Mouse (Mus musculus): ENCODE data around the gene Hes2. TPM values are rescaled to one million over a fixed set of nuclear protein-coding genes. Genes with fewer than 3 reads are reported as not detected.
A peak's percentile ranks its signal among the peaks of the same experiment; 100 is the strongest.

Gene Hes2
- polyA plus RNA-seq, 1 experiment from 2014 or later = not detected

- Histone ChIP-seq H3K4me1 (replicated peaks; ENCODE audit: control insufficient read depth, insufficient read depth, low read length) (peaks cover 12% of the 10 kb centered on the region; the same call in 1 of the 2 replicates), H3K9me3 (ENCODE audit: control insufficient read depth, low read length) (no peaks in the 10 kb centered on the region), H3K27me3 (ENCODE audit: control insufficient read depth, insufficient read depth, low read length) (peaks cover 47% of the 10 kb centered on the region), H3K9ac (ENCODE audit: low read length) (no peak overlapping the region), H3K27ac (ENCODE audit: low read depth, low read length) (no peak overlapping the region), H3K4me3 (ENCODE audit: low read depth, low read length) (no peak overlapping the region), H3K36me3 (ENCODE audit: control insufficient read depth, insufficient read depth, low read length) (no peaks in the 10 kb centered on the region), H3K4me2 (ENCODE audit: low read depth, low read length, severe bottlenecking) (no peak overlapping the region)
- DNase-seq (ENCODE audit: low spot score) (no peak), ATAC-seq (replicated peaks; ENCODE audit: low FRiP score) (no peak)
- WGBS = 33% methylated on average over 6 of the region's 6 CpGs
These were observed 22.4 kb upstream of the Hes2 start for GRCm38 (mm10) chr4:152136112-152136875.

- no peak for ATAC-seq (replicated peaks; ENCODE audit: low FRiP score)
- H3K4me2 ChIP-seq (ENCODE audit: low read depth, low read length, severe bottlenecking) = no peak overlapping the region
- WGBS = 92% methylated on average over 2 of the region's 2 CpGs
- H3K36me3 ChIP-seq (ENCODE audit: control insufficient read depth, insufficient read depth, low read length) = no peaks in the 10 kb centered on the region
- H3K4me1 ChIP-seq (replicated peaks; ENCODE audit: control insufficient read depth, insufficient read depth, low read length) = peaks cover 10% of the 10 kb centered on the region; the same call in 1 of the 2 replicates
- no peak overlapping the region for H3K9ac ChIP-seq (ENCODE audit: low read length)
- no peak overlapping the region for H3K4me3 ChIP-seq (ENCODE audit: low read depth, low read length)
- no peaks in the 10 kb centered on the region for H3K9me3 ChIP-seq (ENCODE audit: control insufficient read depth, low read length)
- H3K27me3 ChIP-seq (ENCODE audit: control insufficient read depth, insufficient read depth, low read length) = peaks cover 45% of the 10 kb centered on the region
- no peak overlapping the region for H3K27ac ChIP-seq (ENCODE audit: low read depth, low read length)
- no peak for DNase-seq (ENCODE audit: low spot score)
These were observed 21.8 kb upstream of the Hes2 start for GRCm38 (mm10) chr4:152136876-152137250.

- DNase-seq (ENCODE audit: low spot score) = peak; percentile 93
- peak overlapping the region; percentile 38; the same call in 1 of the 2 replicates for H3K4me2 ChIP-seq (ENCODE audit: low read depth, low read length, severe bottlenecking)
- H3K4me1 ChIP-seq (replicated peaks; ENCODE audit: control insufficient read depth, insufficient read depth, low read length) = peaks cover 3% of the 10 kb centered on the region; the same call in 1 of the 2 replicates
- no peak overlapping the region for H3K9ac ChIP-seq (ENCODE audit: low read length)
- no peak overlapping the region for H3K27ac ChIP-seq (ENCODE audit: low read depth, low read length)
- 3% methylated on average over 51 of the region's 51 CpGs for WGBS
- peak; percentile 74 for ATAC-seq (replicated peaks; ENCODE audit: low FRiP score)
- no peaks in the 10 kb centered on the region; the same call in 1 of the 2 replicates for H3K9me3 ChIP-seq (ENCODE audit: control insufficient read depth, low read length)
- peaks cover 27% of the 10 kb centered on the region for H3K27me3 ChIP-seq (ENCODE audit: control insufficient read depth, insufficient read depth, low read length)
- no peaks in the 10 kb centered on the region for H3K36me3 ChIP-seq (ENCODE audit: control insufficient read depth, insufficient read depth, low read length)
- H3K4me3 ChIP-seq (ENCODE audit: low read depth, low read length) = peak overlapping the region; percentile 27
These were observed 20.0 kb upstream of the Hes2 start for GRCm38 (mm10) chr4:152138497-152139260.

- H3K4me2 ChIP-seq (ENCODE audit: low read depth, low read length, severe bottlenecking) = no peak overlapping the region
- peaks cover 3% of the 10 kb centered on the region; the same call in 1 of the 2 replicates for H3K4me1 ChIP-seq (replicated peaks; ENCODE audit: control insufficient read depth, insufficient read depth, low read length)
- no peak overlapping the region for H3K4me3 ChIP-seq (ENCODE audit: low read depth, low read length)
- no peak for ATAC-seq (replicated peaks; ENCODE audit: low FRiP score)
- H3K9me3 ChIP-seq (ENCODE audit: control insufficient read depth, low read length) = no peaks in the 10 kb centered on the region; the same call in 1 of the 2 replicates
- H3K36me3 ChIP-seq (ENCODE audit: control insufficient read depth, insufficient read depth, low read length) = no peaks in the 10 kb centered on the region
- no peak overlapping the region for H3K27ac ChIP-seq (ENCODE audit: low read depth, low read length)
- 33% methylated on average over 6 of the region's 6 CpGs for WGBS
- H3K27me3 ChIP-seq (ENCODE audit: control insufficient read depth, insufficient read depth, low read length) = peaks cover 16% of the 10 kb centered on the region
- peak; percentile 77 for DNase-seq (ENCODE audit: low spot score)
- no peak overlapping the region for H3K9ac ChIP-seq (ENCODE audit: low read length)
These were observed 18.2 kb upstream of the Hes2 start for GRCm38 (mm10) chr4:152140441-152140840.

GRCm38 (mm10) chr4:152141521-152142135, 17.0 kb upstream of the Hes2 start:
- no peak for DNase-seq (ENCODE audit: low spot score)
- 85% methylated on average over 8 of the region's 8 CpGs for WGBS
- ATAC-seq (replicated peaks; ENCODE audit: low FRiP score) = no peak

GRCm38 (mm10) chr4:152143632-152144031, 15.0 kb upstream of the Hes2 start:
- Histone ChIP-seq H3K4me3 (ENCODE audit: low read depth, low read length) (no peak overlapping the region), H3K9ac (ENCODE audit: low read length) (no peak overlapping the region), H3K4me2 (ENCODE audit: low read depth, low read length, severe bottlenecking) (no peak overlapping the region), H3K27ac (ENCODE audit: low read depth, low read length) (no peak overlapping the region), H3K36me3 (ENCODE audit: control insufficient read depth, insufficient read depth, low read length) (no peaks in the 10 kb centered on the region), H3K27me3 (ENCODE audit: control insufficient read depth, insufficient read depth, low read length) (peaks cover 10% of the 10 kb centered on the region), H3K9me3 (ENCODE audit: control insufficient read depth, low read length) (no peaks in the 10 kb centered on the region; the same call in 1 of the 2 replicates), H3K4me1 (replicated peaks; ENCODE audit: control insufficient read depth, insufficient read depth, low read length) (no peaks in the 10 kb centered on the region)
- DNase-seq (ENCODE audit: low spot score) (no peak), ATAC-seq (replicated peaks; ENCODE audit: low FRiP score) (no peak)
- WGBS = 46% methylated on average over 1 of the region's 1 CpGs

More at GRCm38 (mm10) chr4:152141521-152142135, 17.0 kb upstream of the Hes2 start:
- H3K4me2 ChIP-seq (ENCODE audit: low read depth, low read length, severe bottlenecking) = no peak overlapping the region
- peaks cover 16% of the 10 kb centered on the region for H3K27me3 ChIP-seq (ENCODE audit: control insufficient read depth, insufficient read depth, low read length)
- H3K9ac ChIP-seq (ENCODE audit: low read length) = no peak overlapping the region
- H3K9me3 ChIP-seq (ENCODE audit: control insufficient read depth, low read length) = no peaks in the 10 kb centered on the region; the same call in 1 of the 2 replicates
- peaks cover 3% of the 10 kb centered on the region; the same call in 1 of the 2 replicates for H3K4me1 ChIP-seq (replicated peaks; ENCODE audit: control insufficient read depth, insufficient read depth, low read length)
- H3K36me3 ChIP-seq (ENCODE audit: control insufficient read depth, insufficient read depth, low read length) = no peaks in the 10 kb centered on the region
- no peak overlapping the region for H3K4me3 ChIP-seq (ENCODE audit: low read depth, low read length)
- H3K27ac ChIP-seq (ENCODE audit: low read depth, low read length) = no peak overlapping the region

GRCm38 (mm10) chr4:152145473-152145872, 13.2 kb upstream of the Hes2 start:
- Histone ChIP-seq H3K4me3 (ENCODE audit: low read depth, low read length) (no peak overlapping the region), H3K9me3 (ENCODE audit: control insufficient read depth, low read length) (no peaks in the 10 kb centered on the region; the same call in 1 of the 2 replicates), H3K27me3 (ENCODE audit: control insufficient read depth, insufficient read depth, low read length) (peaks cover 14% of the 10 kb centered on the region), H3K4me1 (replicated peaks; ENCODE audit: control insufficient read depth, insufficient read depth, low read length) (no peaks in the 10 kb centered on the region), H3K4me2 (ENCODE audit: low read depth, low read length, severe bottlenecking) (no peak overlapping the region), H3K9ac (ENCODE audit: low read length) (no peak overlapping the region), H3K36me3 (ENCODE audit: control insufficient read depth, insufficient read depth, low read length) (no peaks in the 10 kb centered on the region), H3K27ac (ENCODE audit: low read depth, low read length) (no peak overlapping the region)
- ATAC-seq (replicated peaks; ENCODE audit: low FRiP score) = no peak
- DNase-seq (ENCODE audit: low spot score) = no peak
- 76% methylated on average over 10 of the region's 10 CpGs for WGBS

GRCm38 (mm10) chr4:152146033-152146827, 12.4 kb upstream of the Hes2 start:
- Histone ChIP-seq H3K27me3 (ENCODE audit: control insufficient read depth, insufficient read depth, low read length) (peaks cover 18% of the 10 kb centered on the region), H3K27ac (ENCODE audit: low read depth, low read length) (no peak overlapping the region)
- WGBS = 76% methylated on average over 11 of the region's 11 CpGs

More at GRCm38 (mm10) chr4:152146033-152146827, 12.4 kb upstream of the Hes2 start:
- ATAC-seq (replicated peaks; ENCODE audit: low FRiP score) (no peak), DNase-seq (ENCODE audit: low spot score) (no peak)
- H3K4me3 ChIP-seq (ENCODE audit: low read depth, low read length) = no peak overlapping the region
- no peaks in the 10 kb centered on the region for H3K4me1 ChIP-seq (replicated peaks; ENCODE audit: control insufficient read depth, insufficient read depth, low read length)
- no peak overlapping the region for H3K4me2 ChIP-seq (ENCODE audit: low read depth, low read length, severe bottlenecking)
- H3K36me3 ChIP-seq (ENCODE audit: control insufficient read depth, insufficient read depth, low read length) = no peaks in the 10 kb centered on the region
- no peak overlapping the region for H3K9ac ChIP-seq (ENCODE audit: low read length)
- H3K9me3 ChIP-seq (ENCODE audit: control insufficient read depth, low read length) = no peaks in the 10 kb centered on the region; the same call in 1 of the 2 replicates

Measured in forebrain, embryonic 11.5 days (tissue).